Mouse (Mus musculus): Measurements from ENCODE around the gene Ccdc6.

DNA sequence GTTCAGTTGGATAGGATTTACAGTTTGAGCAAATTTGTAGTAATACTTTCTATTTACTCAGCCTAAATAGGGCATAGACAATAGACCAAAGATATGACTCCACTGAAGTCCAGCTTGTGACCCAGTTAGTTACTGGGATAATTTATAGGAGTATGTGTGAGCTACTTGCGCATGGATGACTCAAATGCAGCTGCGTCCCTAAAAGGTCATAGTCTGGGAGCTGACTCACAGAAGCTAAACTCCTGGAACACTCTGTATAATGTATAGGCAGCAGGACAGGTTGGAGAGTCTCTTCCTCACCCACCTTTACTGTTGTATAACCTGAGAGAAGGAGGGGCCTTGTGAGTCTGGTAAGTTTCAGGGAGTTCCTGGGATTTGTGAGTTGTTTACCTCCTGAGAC is 26.5 kb downstream of the Ccdc6 start:
- TF ChIP-seq CTCF (IDR thresholded peaks at IDR 0.05; ENCODE audit: low read depth, low read length) (no peak), POLR2AphosphoS5 (IDR thresholded peaks at IDR 0.05; ENCODE audit: insufficient replicate concordance, low read depth, low read length) (no peak), TAL1 (conservative IDR thresholded peaks at IDR 0.05; ENCODE audit: low read depth, low read length) (no peak), GATA1 (IDR thresholded peaks at IDR 0.05; ENCODE audit: borderline replicate concordance, low read length) (no peak)
